Mouse (Mus musculus): Measurements from ENCODE around the gene Lrch4.

GRCm38 (mm10) chr5:137647827-137648601, 19.1 kb downstream of the Lrch4 start:
- TF ChIP-seq CTCF (IDR thresholded peaks at IDR 0.05; ENCODE audit: low read depth, low read length) = no peak
- no peak for TF ChIP-seq GATA1 (IDR thresholded peaks at IDR 0.05; ENCODE audit: borderline replicate concordance, low read length)
- no peak for TF ChIP-seq POLR2AphosphoS5 (IDR thresholded peaks at IDR 0.05; ENCODE audit: insufficient replicate concordance, low read depth, low read length)
- TF ChIP-seq GATA2 (IDR thresholded peaks at IDR 0.05; ENCODE audit: borderline replicate concordance, low read depth, low read length) = no peak
- peak; percentile 29; the same call in 1 of the 2 replicates for TF ChIP-seq TAL1 (conservative IDR thresholded peaks at IDR 0.05; ENCODE audit: low read depth, low read length)
